Mouse (Mus musculus): ENCODE data around the gene Hist1h3h. TPM values are rescaled to one million over a fixed set of nuclear protein-coding genes. Genes with fewer than 3 reads are reported as not detected.
"Not testable (repeated sequence)": the region's sequence is repeated elsewhere in the genome, so short reads cannot be mapped to it uniquely, and the experiment has no call there.

The Hist1h3h gene
- 11.7 and 35.9 TPM in 2 replicates for polyA plus RNA-seq (2014; fragmentation: Nextera tagmentation; extraction: Ambion mirVana)

- not testable (repeated sequence) for H3K9me3 ChIP-seq (ENCODE audit: control insufficient read depth, low read length); H3K36me3 ChIP-seq (ENCODE audit: control insufficient read depth, insufficient read depth, low read length); H3K27me3 ChIP-seq (ENCODE audit: control insufficient read depth, insufficient read depth, low read length)
- WGBS = 1% methylated on average over 24 of the region's 56 CpGs
- peak within 1 kb of the TSS; percentile 99 for H3K27ac ChIP-seq (ENCODE audit: low read depth, low read length)
- peak within 1 kb of the TSS; percentile 76 for H3K4me2 ChIP-seq (replicated peaks; ENCODE audit: low read depth, low read length)
- H3K4me3 ChIP-seq (ENCODE audit: low read length) = peak within 1 kb of the TSS; percentile 52
- peak within 1 kb of the TSS; percentile 82 for H3K9ac ChIP-seq (ENCODE audit: low read depth, low read length)
- ATAC-seq (ENCODE audit: low FRiP score, low TSS enrichment) = peak; percentile 51
- H3K4me1 ChIP-seq (ENCODE audit: control insufficient read depth, insufficient read depth, low read length) = peaks cover 13% of the 10 kb centered on the region; the same call in 1 of the 2 replicates
These were observed at the start of gene Hist1h3h for GRCm38 (mm10) chr13:21717397-21718357. TSS of gene Hist1h3h (plus strand) at chr13:21717659.

GRCm38 (mm10) chr13:21677305-21677704 lies 40.2 kb upstream of the Hist1h3h start, which contains the start of gene Olfr1360:
TSS of gene Olfr1360 (minus strand) at chr13:21677405.
- no peak for ATAC-seq (ENCODE audit: low FRiP score, low TSS enrichment)
- Histone ChIP-seq H3K4me1 (ENCODE audit: control insufficient read depth, insufficient read depth, low read length) (no peaks in the 10 kb centered on the region), H3K4me2 (replicated peaks; ENCODE audit: low read depth, low read length) (no peak within 1 kb of the TSS), H3K4me3 (ENCODE audit: low read length) (no peak within 1 kb of the TSS), H3K9ac (ENCODE audit: low read depth, low read length) (no peak within 1 kb of the TSS), H3K27ac (ENCODE audit: low read depth, low read length) (no peak within 1 kb of the TSS), H3K36me3 (ENCODE audit: control insufficient read depth, insufficient read depth, low read length) (no peaks in the 10 kb centered on the region), H3K9me3 (ENCODE audit: control insufficient read depth, low read length) (no peaks in the 10 kb centered on the region), H3K27me3 (ENCODE audit: control insufficient read depth, insufficient read depth, low read length) (no peaks in the 10 kb centered on the region)
- 79% methylated on average over 2 of the region's 2 CpGs for WGBS

GRCm38 (mm10) chr13:21697811-21698210 lies 19.6 kb upstream of the Hist1h3h start, which contains the start of gene Olfr1359:
TSS of gene Olfr1359 (plus strand) at chr13:21698111.
- Histone ChIP-seq H3K36me3 (ENCODE audit: control insufficient read depth, insufficient read depth, low read length) (no peaks in the 10 kb centered on the region), H3K4me1 (ENCODE audit: control insufficient read depth, insufficient read depth, low read length) (no peaks in the 10 kb centered on the region), H3K9me3 (ENCODE audit: control insufficient read depth, low read length) (no peaks in the 10 kb centered on the region), H3K4me2 (replicated peaks; ENCODE audit: low read depth, low read length) (no peak within 1 kb of the TSS), H3K4me3 (ENCODE audit: low read length) (no peak within 1 kb of the TSS), H3K27me3 (ENCODE audit: control insufficient read depth, insufficient read depth, low read length) (no peaks in the 10 kb centered on the region), H3K9ac (ENCODE audit: low read depth, low read length) (no peak within 1 kb of the TSS), H3K27ac (ENCODE audit: low read depth, low read length) (no peak within 1 kb of the TSS)
- no peak for ATAC-seq (ENCODE audit: low FRiP score, low TSS enrichment)

GRCm38 (mm10) chr13:21706669-21707068 lies 10.8 kb upstream of the Hist1h3h start:
- H3K9me3 ChIP-seq (ENCODE audit: control insufficient read depth, low read length) = no peaks in the 10 kb centered on the region
- ATAC-seq (ENCODE audit: low FRiP score, low TSS enrichment) = no peak
- H3K4me2 ChIP-seq (replicated peaks; ENCODE audit: low read depth, low read length) = no peak overlapping the region
- no peak overlapping the region for H3K4me3 ChIP-seq (ENCODE audit: low read length)
- H3K27ac ChIP-seq (ENCODE audit: low read depth, low read length) = no peak overlapping the region
- WGBS = 80% methylated on average over 4 of the region's 4 CpGs
- no peak overlapping the region for H3K9ac ChIP-seq (ENCODE audit: low read depth, low read length)
- H3K4me1 ChIP-seq (ENCODE audit: control insufficient read depth, insufficient read depth, low read length) = no peaks in the 10 kb centered on the region
- no peaks in the 10 kb centered on the region for H3K27me3 ChIP-seq (ENCODE audit: control insufficient read depth, insufficient read depth, low read length)
- no peaks in the 10 kb centered on the region for H3K36me3 ChIP-seq (ENCODE audit: control insufficient read depth, insufficient read depth, low read length)

- ATAC-seq (ENCODE audit: low FRiP score, low TSS enrichment) = peak; percentile 83
- peak overlapping the region; percentile 66 for H3K4me3 ChIP-seq (ENCODE audit: low read length)
- peak overlapping the region; percentile 21; the same call in 1 of the 2 replicates for H3K27ac ChIP-seq (ENCODE audit: low read depth, low read length)
- H3K9me3 ChIP-seq (ENCODE audit: control insufficient read depth, low read length) = no peaks in the 10 kb centered on the region
- no peaks in the 10 kb centered on the region for H3K4me1 ChIP-seq (ENCODE audit: control insufficient read depth, insufficient read depth, low read length)
- H3K9ac ChIP-seq (ENCODE audit: low read depth, low read length) = peak overlapping the region; percentile 50; the same call in 1 of the 2 replicates
- peak overlapping the region; percentile 53 for H3K4me2 ChIP-seq (replicated peaks; ENCODE audit: low read depth, low read length)
- H3K36me3 ChIP-seq (ENCODE audit: control insufficient read depth, insufficient read depth, low read length) = no peaks in the 10 kb centered on the region
- under 1% methylated on average over 32 of the region's 32 CpGs for WGBS
- H3K27me3 ChIP-seq (ENCODE audit: control insufficient read depth, insufficient read depth, low read length) = no peaks in the 10 kb centered on the region
These were observed 7.3 kb upstream of the Hist1h3h start for GRCm38 (mm10) chr13:21710031-21710711.

- H3K36me3 ChIP-seq (ENCODE audit: control insufficient read depth, insufficient read depth, low read length) = no peaks in the 10 kb centered on the region
- H3K4me2 ChIP-seq (replicated peaks; ENCODE audit: low read depth, low read length) = peak overlapping the region; percentile 53
- WGBS = 2% methylated on average over 22 of the region's 22 CpGs
- peak; percentile 71 for ATAC-seq (ENCODE audit: low FRiP score, low TSS enrichment)
- H3K9ac ChIP-seq (ENCODE audit: low read depth, low read length) = peak overlapping the region; percentile 44; the same call in 1 of the 2 replicates
- H3K27me3 ChIP-seq (ENCODE audit: control insufficient read depth, insufficient read depth, low read length) = no peaks in the 10 kb centered on the region
- H3K4me3 ChIP-seq (ENCODE audit: low read length) = peak overlapping the region; percentile 66
- H3K27ac ChIP-seq (ENCODE audit: low read depth, low read length) = no peak overlapping the region
- H3K9me3 ChIP-seq (ENCODE audit: control insufficient read depth, low read length) = no peaks in the 10 kb centered on the region
- no peaks in the 10 kb centered on the region for H3K4me1 ChIP-seq (ENCODE audit: control insufficient read depth, insufficient read depth, low read length)
These were observed 6.5 kb upstream of the Hist1h3h start for GRCm38 (mm10) chr13:21710821-21711525.

- H3K4me2 ChIP-seq (replicated peaks; ENCODE audit: low read depth, low read length) = peak overlapping the region; percentile 53
- no peaks in the 10 kb centered on the region for H3K27me3 ChIP-seq (ENCODE audit: control insufficient read depth, insufficient read depth, low read length)
- H3K36me3 ChIP-seq (ENCODE audit: control insufficient read depth, insufficient read depth, low read length) = no peaks in the 10 kb centered on the region
- peak overlapping the region; percentile 66; the same call in 1 of the 2 replicates for H3K4me3 ChIP-seq (ENCODE audit: low read length)
- 29% methylated on average over 4 of the region's 4 CpGs for WGBS
- H3K4me1 ChIP-seq (ENCODE audit: control insufficient read depth, insufficient read depth, low read length) = no peaks in the 10 kb centered on the region
- H3K9ac ChIP-seq (ENCODE audit: low read depth, low read length) = peak overlapping the region; percentile 44; the same call in 1 of the 2 replicates
- ATAC-seq (ENCODE audit: low FRiP score, low TSS enrichment) = no peak
- H3K27ac ChIP-seq (ENCODE audit: low read depth, low read length) = no peak overlapping the region
- H3K9me3 ChIP-seq (ENCODE audit: control insufficient read depth, low read length) = no peaks in the 10 kb centered on the region
These were observed 5.8 kb upstream of the Hist1h3h start for GRCm38 (mm10) chr13:21711698-21712097.

- Histone ChIP-seq H3K9me3 (ENCODE audit: control insufficient read depth, low read length) (no peaks in the 10 kb centered on the region), H3K27ac (ENCODE audit: low read depth, low read length) (peak overlapping the region; percentile 88), H3K4me2 (replicated peaks; ENCODE audit: low read depth, low read length) (peak overlapping the region; percentile 56), H3K27me3 (ENCODE audit: control insufficient read depth, insufficient read depth, low read length) (no peaks in the 10 kb centered on the region), H3K36me3 (ENCODE audit: control insufficient read depth, insufficient read depth, low read length) (no peaks in the 10 kb centered on the region), H3K9ac (ENCODE audit: low read depth, low read length) (peak overlapping the region; percentile 65; the same call in 1 of the 2 replicates), H3K4me3 (ENCODE audit: low read length) (peak overlapping the region; percentile 36), H3K4me1 (ENCODE audit: control insufficient read depth, insufficient read depth, low read length) (no peaks in the 10 kb centered on the region)
- under 1% methylated on average over 7 of the region's 7 CpGs for WGBS
- ATAC-seq (ENCODE audit: low FRiP score, low TSS enrichment) = no peak
These were observed 2.7 kb upstream of the Hist1h3h start for GRCm38 (mm10) chr13:21714725-21715124.
